Mouse (Mus musculus) intestine, embryonic 16.5 days (tissue): Measurements from ENCODE around the gene Wdr59. TPM values are rescaled to one million over a fixed set of nuclear protein-coding genes. Genes with fewer than 3 reads are reported as not detected.

Experiments used
- ATAC-seq: fragments of 200-750 bp; cut with Nextera tagmentation; 2 replicates; pipeline ENCODE4 v1.8.0; 2017; ENCODE audit warnings: moderate TSS enrichment, moderate library complexity
- H3K27ac ChIP-seq: fragments of 300-500 bp; sonication (generic); 2 replicates; pipeline ENCODE4 v1.5.1; 2014; ENCODE audit warnings: mild to moderate bottlenecking, low read length
- H3K27me3 ChIP-seq: fragments of 300-500 bp; sonication (generic); replicated peaks from 2 replicates; pipeline ENCODE4 v1.6.1; 2014; ENCODE audit warnings: low read length, control low read depth, mixed read lengths; ENCODE audit not compliant: control insufficient read depth, insufficient read depth
- H3K36me3 ChIP-seq: fragments of 300-500 bp; sonication (generic); 2 replicates; pipeline ENCODE4 v1.6.1; 2014; ENCODE audit warnings: low read length, control low read depth; ENCODE audit not compliant: control insufficient read depth, insufficient read depth
- H3K4me1 ChIP-seq: fragments of 300-500 bp; sonication (generic); 2 replicates; pipeline ENCODE4 v1.6.1; 2014; ENCODE audit warnings: low read length, control low read depth, mixed read lengths; ENCODE audit not compliant: control insufficient read depth, insufficient read depth
- H3K4me2 ChIP-seq: fragments of 300-500 bp; sonication (generic); 2 replicates; pipeline ENCODE4 v1.6.1; 2014; ENCODE audit warnings: low read depth, low read length, control low read depth
- H3K4me3 ChIP-seq: fragments of 300-500 bp; sonication (generic); 2 replicates; pipeline ENCODE4 v1.5.1; 2014; ENCODE audit warnings: mild to moderate bottlenecking, low read length
- H3K9ac ChIP-seq: fragments of 300-500 bp; sonication (generic); 2 replicates; pipeline ENCODE4 v1.6.1; 2014; ENCODE audit warnings: low read depth, low read length
- H3K9me3 ChIP-seq: fragments of 300-500 bp; sonication (generic); 2 replicates; pipeline ENCODE4 v1.6.1; 2016; ENCODE audit warnings: low read length, control low read depth; ENCODE audit not compliant: control insufficient read depth
- WGBS: fragments of 180-500 bp; shearing (Covaris S2); extraction: QIAGEN DNeasy Blood & Tissue Kit; methylation state at CpG from one replicate; pipeline ENCODE4 v1.1.7; 2014; 5-methylcytosine and 5-hydroxymethylcytosine counted together
- polyA plus RNA-seq: library from polyadenylated mRNA; unstranded; fragments of >200 nt; fragmentation: Nextera tagmentation; extraction: Ambion mirVana; gene quantifications from 2 replicates; pipeline ENCODE4 v1.2.1, GENCODE M21; 2015

Wdr59 gene
- polyA plus RNA-seq, 1 experiment from 2014 or later: 4.4 TPM

DNA sequence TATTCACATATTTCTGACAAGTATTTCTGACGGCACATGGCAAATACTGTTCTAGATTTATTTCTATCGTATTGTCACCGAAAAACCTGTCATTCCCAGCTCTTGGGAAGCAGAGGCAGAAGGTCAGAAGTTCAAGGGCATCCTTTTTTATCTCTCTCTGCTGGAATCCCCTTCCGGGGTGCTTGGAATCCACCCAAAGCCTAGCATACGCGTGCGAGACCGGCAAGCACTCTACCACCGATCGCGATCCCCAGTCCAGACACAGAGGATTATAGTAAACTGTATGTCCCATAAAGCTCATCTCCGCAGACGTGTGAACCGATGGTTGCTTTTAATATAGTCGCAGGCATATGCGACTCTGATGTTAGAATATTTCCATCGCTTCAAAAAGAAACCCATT lies 9.7 kb upstream of the Wdr59 start:
- no peak overlapping the region for H3K4me2 ChIP-seq
- no peak overlapping the region for H3K4me3 ChIP-seq
- H3K36me3 ChIP-seq: no peaks in the 10 kb centered on the region
- no peaks in the 10 kb centered on the region for H3K4me1 ChIP-seq
- 80% methylated on average over 17 of the region's 17 CpGs for WGBS
- ATAC-seq: no peak
- no peaks in the 10 kb centered on the region for H3K9me3 ChIP-seq
- no peaks in the 10 kb centered on the region for H3K27me3 ChIP-seq
- no peak overlapping the region for H3K9ac ChIP-seq
- H3K27ac ChIP-seq: no peak overlapping the region

DNA sequence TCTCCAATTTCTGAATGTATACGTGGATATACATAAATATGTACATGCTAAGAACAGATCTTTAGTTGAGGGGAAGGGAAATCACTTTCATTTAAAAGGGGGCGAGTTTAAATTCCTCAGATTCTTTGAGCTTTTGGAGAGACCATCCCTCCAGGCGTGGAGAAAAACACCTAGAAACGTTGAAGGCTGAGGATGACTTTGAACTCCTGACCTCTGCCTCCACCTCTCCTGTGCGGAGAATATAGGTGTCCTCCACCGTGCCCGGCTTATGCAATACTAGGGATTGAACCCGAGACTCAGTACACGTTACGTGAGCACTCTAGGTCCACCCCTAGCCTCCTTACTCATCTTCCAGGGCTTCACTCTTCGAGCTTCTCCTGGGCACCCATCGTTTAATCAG lies 9.3 kb upstream of the Wdr59 start:
- 66% methylated on average over 12 of the region's 12 CpGs for WGBS
- H3K27me3 ChIP-seq: no peaks in the 10 kb centered on the region
- no peak for ATAC-seq

DNA sequence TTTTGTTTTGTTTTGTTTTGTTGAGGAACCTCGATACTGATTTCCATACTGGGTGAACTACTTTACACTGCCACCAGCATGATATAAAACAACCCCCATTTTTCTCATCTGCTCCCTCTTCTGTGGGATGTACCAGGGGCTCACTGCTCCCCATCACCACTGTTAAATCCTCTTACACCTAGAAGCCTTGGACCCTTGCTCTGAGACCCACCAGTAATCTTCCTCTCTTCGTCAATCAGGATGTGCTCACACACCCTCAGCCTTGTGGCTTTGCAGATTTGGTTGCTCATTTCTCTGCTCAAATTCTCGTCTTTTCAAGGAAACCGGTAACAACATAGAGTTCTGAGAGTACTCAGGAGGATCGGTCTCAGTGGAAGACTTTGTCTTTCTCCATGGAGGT lies 6.2 kb upstream of the Wdr59 start:
- Histone ChIP-seq H3K4me2 (no peak overlapping the region), H3K9ac (no peak overlapping the region), H3K4me1 (no peaks in the 10 kb centered on the region), H3K4me3 (no peak overlapping the region), H3K27me3 (no peaks in the 10 kb centered on the region), H3K36me3 (no peaks in the 10 kb centered on the region), H3K27ac (no peak overlapping the region), H3K9me3 (no peaks in the 10 kb centered on the region)
- no peak for ATAC-seq
- WGBS: 80% methylated on average over 5 of the region's 5 CpGs

More for the DNA sequence above, 9.3 kb upstream of the Wdr59 start:
- Histone ChIP-seq H3K4me3 (no peak overlapping the region), H3K4me1 (no peaks in the 10 kb centered on the region), H3K4me2 (no peak overlapping the region), H3K27ac (no peak overlapping the region), H3K9me3 (no peaks in the 10 kb centered on the region), H3K36me3 (no peaks in the 10 kb centered on the region), H3K9ac (no peak overlapping the region)

DNA sequence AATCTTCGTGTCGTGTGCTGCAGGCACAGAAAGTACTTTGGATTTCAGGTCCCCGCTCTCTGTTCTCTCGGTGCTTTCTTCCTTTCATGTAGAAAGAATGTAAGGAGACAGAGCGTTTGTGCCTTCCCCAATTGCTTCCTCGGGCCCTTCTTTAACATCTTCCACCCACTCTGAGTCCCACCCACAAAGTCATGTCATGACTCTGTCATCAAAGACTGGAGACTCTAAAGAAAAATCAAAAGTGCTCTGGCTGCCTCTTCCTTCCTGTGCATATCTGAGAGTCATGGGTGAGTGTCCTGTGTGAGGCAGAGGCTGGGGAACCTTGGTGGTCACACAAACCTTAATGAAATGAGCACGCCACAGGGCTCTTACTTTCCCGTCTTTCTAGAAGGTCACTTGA lies 5.3 kb upstream of the Wdr59 start:
- no peaks in the 10 kb centered on the region for H3K4me1 ChIP-seq
- 68% methylated on average over 8 of the region's 8 CpGs for WGBS
- ATAC-seq: no peak
- no peaks in the 10 kb centered on the region for H3K27me3 ChIP-seq
- H3K4me3 ChIP-seq: no peak overlapping the region
- H3K9me3 ChIP-seq: no peaks in the 10 kb centered on the region
- no peaks in the 10 kb centered on the region for H3K36me3 ChIP-seq
- no peak overlapping the region for H3K4me2 ChIP-seq
- H3K27ac ChIP-seq: no peak overlapping the region
- H3K9ac ChIP-seq: no peak overlapping the region

DNA sequence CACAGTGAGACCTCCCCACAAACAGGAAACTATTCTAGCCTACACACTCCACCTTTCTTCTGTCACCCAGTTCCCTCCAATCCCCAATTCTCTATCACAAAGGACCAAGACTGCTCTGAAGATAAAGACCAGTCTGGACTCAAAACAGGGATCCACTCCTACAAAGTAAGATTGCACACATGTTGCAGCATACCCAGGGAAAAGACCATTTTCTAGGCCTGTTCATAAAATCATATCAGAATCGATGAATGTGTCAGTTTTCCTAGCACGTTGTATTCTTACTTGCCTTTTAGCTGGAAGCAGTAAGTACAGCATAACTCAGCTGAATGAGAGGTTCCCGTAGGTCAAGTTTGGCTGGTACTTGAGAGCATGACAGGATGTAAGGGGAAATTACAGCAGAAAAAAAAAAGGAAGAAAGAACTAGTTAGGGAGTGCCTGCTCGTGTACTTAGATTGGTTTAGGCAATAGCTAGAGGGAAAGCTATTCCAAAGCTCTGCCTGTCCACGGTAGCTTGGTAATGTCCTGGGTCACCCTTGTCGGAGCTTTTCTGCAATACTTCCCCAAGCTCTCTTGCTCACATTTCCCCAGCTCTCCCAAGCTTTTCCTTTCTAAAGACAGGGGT lies 4.6 kb upstream of the Wdr59 start:
- 72% methylated on average over 6 of the region's 6 CpGs for WGBS
- Histone ChIP-seq H3K4me3 (no peak overlapping the region), H3K9ac (no peak overlapping the region), H3K27ac (no peak overlapping the region), H3K36me3 (no peaks in the 10 kb centered on the region), H3K4me1 (no peaks in the 10 kb centered on the region), H3K9me3 (no peaks in the 10 kb centered on the region), H3K4me2 (no peak overlapping the region), H3K27me3 (no peaks in the 10 kb centered on the region)
- ATAC-seq: no peak

DNA sequence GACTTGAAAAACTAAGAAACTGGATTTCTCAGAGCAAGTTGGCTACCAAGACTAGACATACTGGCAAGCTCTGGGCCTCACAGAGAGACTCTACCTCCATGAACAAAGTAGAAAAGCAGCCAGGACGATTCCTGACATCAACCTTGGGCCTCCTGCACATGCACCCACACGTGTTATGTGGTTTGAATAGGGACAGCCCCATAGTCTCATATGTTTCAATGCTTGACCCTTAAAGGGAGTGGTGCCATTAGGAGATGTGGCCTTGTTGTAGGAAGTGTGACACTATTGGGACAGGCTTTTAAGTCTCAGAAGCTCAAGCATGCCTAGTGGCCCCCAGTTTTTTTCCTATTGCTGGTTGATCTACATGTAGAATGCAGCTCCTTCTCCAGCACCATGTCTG lies 4.4 kb downstream of the Wdr59 start:
- peaks cover 8% of the 10 kb centered on the region for H3K4me1 ChIP-seq
- 87% methylated on average over 2 of the region's 2 CpGs for WGBS
- H3K4me2 ChIP-seq: no peak overlapping the region
- no peaks in the 10 kb centered on the region for H3K9me3 ChIP-seq
- no peak for ATAC-seq
- H3K27me3 ChIP-seq: no peaks in the 10 kb centered on the region
- no peak overlapping the region for H3K9ac ChIP-seq
- H3K27ac ChIP-seq: no peak overlapping the region
- H3K36me3 ChIP-seq: no peaks in the 10 kb centered on the region
- no peak overlapping the region for H3K4me3 ChIP-seq

DNA sequence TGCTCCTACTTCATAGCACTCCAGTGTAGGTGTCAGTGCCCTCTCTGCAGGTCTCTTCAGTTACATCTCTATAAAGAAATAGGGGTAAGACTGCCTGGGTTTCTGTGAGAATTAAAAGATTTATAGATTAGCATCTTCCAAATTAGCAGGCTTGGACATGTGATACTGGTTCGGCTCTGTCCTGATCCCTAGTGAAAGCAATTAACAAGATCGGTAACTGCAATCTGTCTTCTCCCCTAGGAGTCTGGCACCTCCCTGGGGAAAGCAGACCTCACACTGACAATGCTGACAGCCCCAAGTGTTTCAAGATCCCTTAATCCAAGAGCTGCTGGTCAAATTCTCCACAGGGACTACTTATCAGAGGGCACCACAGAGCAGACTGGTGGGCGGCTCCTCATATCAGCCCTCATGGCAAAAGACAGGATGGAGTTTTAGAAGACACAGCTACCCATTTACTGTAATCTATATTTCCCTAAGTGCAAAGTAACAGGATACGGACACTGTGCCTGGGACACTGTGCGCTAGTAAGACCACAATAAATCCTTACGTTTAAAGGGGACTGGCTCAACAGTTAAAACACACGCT lies 5.3 kb downstream of the Wdr59 start:
- no peak for ATAC-seq
- Histone ChIP-seq H3K4me2 (no peak overlapping the region), H3K36me3 (no peaks in the 10 kb centered on the region), H3K4me3 (no peak overlapping the region), H3K9me3 (no peaks in the 10 kb centered on the region), H3K4me1 (peaks cover 8% of the 10 kb centered on the region), H3K27me3 (no peaks in the 10 kb centered on the region), H3K9ac (no peak overlapping the region), H3K27ac (no peak overlapping the region)
- WGBS: 84% methylated on average over 7 of the region's 7 CpGs

DNA sequence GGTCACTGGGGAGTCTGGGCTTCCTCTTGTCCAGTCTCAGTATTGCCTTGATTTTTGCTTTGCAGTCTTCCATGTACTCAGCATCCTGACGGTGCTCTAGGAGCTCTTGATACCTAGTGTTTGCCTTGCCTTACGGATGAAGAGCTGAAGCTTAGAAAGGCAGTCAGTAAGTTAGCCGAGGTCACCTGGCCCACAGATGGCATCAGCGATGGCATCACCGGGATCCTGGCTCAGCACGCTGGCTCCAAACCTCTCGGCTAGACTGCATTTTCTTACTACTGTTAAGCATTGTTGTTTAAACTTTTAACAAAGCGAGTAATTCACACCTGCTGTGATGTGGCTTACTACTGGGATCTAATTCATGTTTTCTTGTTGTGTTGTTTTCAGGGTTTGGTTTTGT lies 8.4 kb downstream of the Wdr59 start:
- Histone ChIP-seq H3K9ac (no peak overlapping the region), H3K36me3 (no peaks in the 10 kb centered on the region), H3K4me2 (no peak overlapping the region), H3K27me3 (no peaks in the 10 kb centered on the region), H3K27ac (no peak overlapping the region), H3K4me1 (no peaks in the 10 kb centered on the region), H3K9me3 (no peaks in the 10 kb centered on the region), H3K4me3 (no peak overlapping the region)
- 84% methylated on average over 8 of the region's 8 CpGs for WGBS
- ATAC-seq: no peak

DNA sequence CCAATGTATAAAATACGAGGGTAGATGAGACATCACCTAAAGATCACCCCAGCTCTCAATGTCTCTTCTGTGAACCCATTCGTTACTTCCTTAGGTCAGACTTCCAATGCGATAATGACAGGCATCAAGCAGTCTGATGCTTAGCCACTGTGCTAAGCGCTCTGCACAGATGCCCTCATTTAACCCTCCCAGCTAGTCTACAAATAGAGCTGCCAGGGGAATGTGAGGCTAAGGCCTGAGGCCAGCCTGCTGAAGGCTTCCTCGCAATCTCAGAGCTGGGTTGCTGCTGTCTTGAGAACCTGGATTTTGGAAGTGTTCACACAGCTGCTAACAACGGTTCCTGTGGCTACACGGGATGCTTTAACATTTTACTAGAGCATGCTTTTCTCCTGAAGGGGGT lies 9.0 kb downstream of the Wdr59 start:
- Histone ChIP-seq H3K4me3 (no peak overlapping the region), H3K9ac (no peak overlapping the region), H3K4me1 (no peaks in the 10 kb centered on the region), H3K36me3 (no peaks in the 10 kb centered on the region), H3K27ac (no peak overlapping the region), H3K27me3 (no peaks in the 10 kb centered on the region), H3K9me3 (no peaks in the 10 kb centered on the region), H3K4me2 (no peak overlapping the region)
- no peak for ATAC-seq
- 85% methylated on average over 7 of the region's 7 CpGs for WGBS

DNA sequence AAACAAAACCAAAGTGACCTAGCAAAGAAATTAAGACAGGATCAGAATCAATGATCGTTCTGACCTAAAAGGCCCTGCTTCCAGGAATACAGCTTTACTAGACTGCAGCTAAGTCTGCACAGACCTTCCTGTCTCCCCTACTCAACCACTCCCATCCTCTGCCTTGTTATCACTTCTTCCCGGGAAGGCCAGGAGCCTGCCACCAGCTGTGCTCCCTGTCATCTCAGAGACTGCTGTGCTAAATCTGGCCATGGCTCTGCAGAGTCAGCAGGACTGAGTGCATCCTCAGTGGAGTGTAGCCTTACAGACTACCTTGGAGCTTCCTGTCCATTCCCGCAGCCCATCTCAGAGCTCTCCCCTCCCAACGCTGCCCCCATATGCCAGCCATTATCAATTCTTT lies 11.5 kb downstream of the Wdr59 start:
- Histone ChIP-seq H3K27ac (no peak overlapping the region), H3K4me1 (no peaks in the 10 kb centered on the region), H3K9ac (no peak overlapping the region), H3K36me3 (no peaks in the 10 kb centered on the region), H3K4me2 (no peak overlapping the region), H3K9me3 (no peaks in the 10 kb centered on the region), H3K27me3 (no peaks in the 10 kb centered on the region), H3K4me3 (no peak overlapping the region)
- ATAC-seq: no peak
- 49% methylated on average over 4 of the region's 4 CpGs for WGBS
